Mouse (Mus musculus) liver, embryonic 11.5 days (tissue): ENCODE results near the gene C1qtnf5. TPM values are rescaled to one million over a fixed set of nuclear protein-coding genes. Genes with fewer than 3 reads are reported as not detected.
"Not testable (repeated sequence)": the region's sequence is repeated elsewhere in the genome, so short reads cannot be mapped to it uniquely, and the experiment has no call there.

Source experiments
- ATAC-seq: fragments of 200-750 bp; cut with Nextera tagmentation; replicated peaks from 2 replicates; pipeline ENCODE4 v1.8.0; 2017; ENCODE audit warnings: moderate number of reproducible peaks, mild to moderate bottlenecking, moderate TSS enrichment, moderate library complexity; ENCODE audit not compliant: low FRiP score
- DNase-seq: peaks from one replicate; pipeline ENCODE4 v3.0.0-alpha.2; 2017; ENCODE audit warnings: low spot score
- H3K27ac ChIP-seq: fragments of 300-500 bp; sonication (generic); 2 replicates; pipeline ENCODE4 v1.5.1; 2014; ENCODE audit warnings: mild to moderate bottlenecking, low read depth, low read length, control low read depth
- H3K27me3 ChIP-seq: fragments of 300-500 bp; sonication (generic); replicated peaks from 2 replicates; pipeline ENCODE4 v1.6.1; 2014; ENCODE audit warnings: low read length, mixed read lengths; ENCODE audit not compliant: control insufficient read depth, insufficient read depth
- H3K36me3 ChIP-seq: fragments of 300-500 bp; sonication (generic); 2 replicates; pipeline ENCODE4 v1.6.1; 2014; ENCODE audit warnings: mild to moderate bottlenecking, low read length, moderate library complexity, mixed read lengths; ENCODE audit not compliant: control insufficient read depth, insufficient read depth
- H3K4me1 ChIP-seq: fragments of 300-500 bp; sonication (generic); replicated peaks from 2 replicates; pipeline ENCODE4 v1.6.1; 2014; ENCODE audit warnings: low read length, mixed read lengths; ENCODE audit not compliant: control insufficient read depth, insufficient read depth
- H3K4me2 ChIP-seq: fragments of 300-500 bp; sonication (generic); 2 replicates; pipeline ENCODE4 v1.6.1; 2014; ENCODE audit warnings: mild to moderate bottlenecking, control low read depth, moderate library complexity
- H3K4me3 ChIP-seq: fragments of 300-500 bp; sonication (generic); 2 replicates; pipeline ENCODE4 v1.5.1; 2014; ENCODE audit warnings: low read depth, low read length, control low read depth
- H3K9ac ChIP-seq: fragments of 300-500 bp; sonication (generic); 2 replicates; pipeline ENCODE4 v1.6.1; 2014; ENCODE audit warnings: low read depth, low read length, control low read depth
- H3K9me3 ChIP-seq: fragments of 300-500 bp; sonication (generic); 2 replicates; pipeline ENCODE4 v1.6.1; 2016; ENCODE audit warnings: low read length, inconsistent platforms, mixed read lengths; ENCODE audit not compliant: control insufficient read depth
- WGBS: fragments of 180-500 bp; shearing (Covaris S2); extraction: QIAGEN DNeasy Blood & Tissue Kit; methylation state at CpG from one replicate; pipeline ENCODE4 v1.1.7; 2014; 5-methylcytosine and 5-hydroxymethylcytosine counted together
- polyA plus RNA-seq: library from polyadenylated mRNA; unstranded; fragments of >200 nt; fragmentation: Nextera tagmentation; extraction: Ambion mirVana; gene quantifications from 2 replicates; pipeline ENCODE4 v1.2.1, GENCODE M21; 2014

The C1qtnf5 gene
- polyA plus RNA-seq, 1 experiment from 2014 or later, result 0.26 TPM

DNA sequence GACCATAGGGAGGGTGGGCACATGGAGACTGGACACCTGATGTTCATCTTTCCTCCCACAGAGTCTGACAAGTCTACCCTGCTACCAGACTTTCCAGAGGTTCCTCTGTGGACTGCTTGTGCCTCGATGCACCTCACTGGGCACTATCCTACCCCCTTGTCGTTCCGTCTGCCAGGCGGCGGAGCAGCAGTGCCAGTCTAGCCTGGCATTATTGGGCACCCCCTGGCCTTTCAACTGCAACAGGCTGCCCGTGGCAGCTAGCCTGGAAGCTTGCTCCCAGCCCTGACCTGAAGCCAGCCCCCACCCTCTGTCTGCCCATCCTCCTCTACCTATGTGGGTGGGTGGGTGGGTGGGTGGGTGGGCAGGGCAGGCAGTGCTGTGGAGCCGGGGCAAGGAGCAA is 863 bp upstream of the C1qtnf5 start:
- WGBS, result 93% methylated on average over 7 of the region's 7 CpGs
- ATAC-seq, result no peak
- Histone ChIP-seq H3K4me2 (no peak overlapping the region), H3K9me3 (no peaks in the 10 kb centered on the region), H3K27ac (no peak overlapping the region), H3K9ac (no peak overlapping the region), H3K4me3 (no peak overlapping the region), H3K4me1 (peaks cover 38% of the 10 kb centered on the region), H3K36me3 (peaks cover 11% of the 10 kb centered on the region), H3K27me3 (no peaks in the 10 kb centered on the region)
- DNase-seq, result no peak

DNA sequence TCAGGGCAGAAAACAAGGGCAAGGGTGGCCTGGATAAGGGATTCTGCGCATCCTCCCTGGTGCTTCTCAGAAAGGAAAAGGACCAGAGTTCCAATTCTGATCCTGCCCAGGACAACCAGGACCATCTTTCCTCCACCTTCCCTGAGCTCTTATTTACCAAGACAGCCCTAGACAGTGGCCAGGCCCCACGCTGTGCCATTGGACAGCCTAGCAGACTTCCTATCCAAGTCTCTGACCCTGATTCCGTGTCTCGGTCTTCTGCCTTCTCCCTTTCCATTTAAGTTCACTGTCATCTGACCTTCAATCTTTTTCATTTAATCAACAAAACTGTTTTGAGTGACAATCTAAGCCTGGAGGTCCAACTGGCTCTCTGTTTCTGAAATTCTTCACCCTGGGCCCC is 449 bp upstream of the C1qtnf5 start:
- Histone ChIP-seq H3K36me3 (peaks cover 11% of the 10 kb centered on the region), H3K9me3 (no peaks in the 10 kb centered on the region), H3K4me3 (no peak overlapping the region), H3K27ac (no peak overlapping the region), H3K4me1 (peaks cover 38% of the 10 kb centered on the region), H3K4me2 (no peak overlapping the region), H3K27me3 (no peaks in the 10 kb centered on the region), H3K9ac (no peak overlapping the region)
- WGBS, result 80% methylated on average over 4 of the region's 4 CpGs
- DNase-seq (no peak), ATAC-seq (no peak)

DNA sequence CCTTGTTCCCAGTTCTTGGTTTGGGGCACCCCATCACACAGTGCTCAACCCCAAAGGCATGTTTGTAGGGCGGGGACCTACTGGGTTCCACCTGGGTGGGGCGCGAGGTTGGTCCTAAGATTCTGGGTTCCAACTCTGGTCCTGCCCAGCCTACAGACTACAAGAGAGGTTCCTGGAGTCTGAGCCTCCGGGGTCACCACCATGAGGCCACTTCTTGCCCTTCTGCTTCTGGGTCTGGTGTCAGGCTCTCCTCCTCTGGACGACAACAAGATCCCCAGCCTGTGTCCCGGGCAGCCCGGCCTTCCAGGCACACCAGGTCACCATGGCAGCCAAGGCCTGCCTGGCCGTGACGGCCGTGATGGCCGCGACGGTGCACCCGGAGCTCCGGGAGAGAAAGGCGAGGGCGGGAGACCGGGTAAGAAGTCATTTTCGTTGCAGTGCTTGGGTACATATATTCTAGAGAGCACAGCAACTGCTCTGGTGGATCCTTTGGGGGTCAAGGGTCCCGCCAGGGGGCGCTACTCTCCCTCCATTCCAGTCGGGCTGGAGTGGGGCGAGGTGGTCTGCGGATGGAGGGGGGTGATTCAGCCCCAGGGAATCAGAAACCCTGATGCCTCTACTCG is 623 bp downstream of the C1qtnf5 start:
- ATAC-seq, result no peak
- no peak for DNase-seq
- Histone ChIP-seq H3K9me3 (no peaks in the 10 kb centered on the region), H3K4me1 (peaks cover 38% of the 10 kb centered on the region), H3K4me3 (no peak overlapping the region), H3K9ac (no peak overlapping the region), H3K27me3 (no peaks in the 10 kb centered on the region), H3K4me2 (0 out of 2 replicates have a peak overlapping the region, but pooled peaks have one; percentile 9), H3K36me3 (peaks cover 11% of the 10 kb centered on the region), H3K27ac (no peak overlapping the region)
- WGBS, result 56% methylated on average over 25 of the region's 25 CpGs

DNA sequence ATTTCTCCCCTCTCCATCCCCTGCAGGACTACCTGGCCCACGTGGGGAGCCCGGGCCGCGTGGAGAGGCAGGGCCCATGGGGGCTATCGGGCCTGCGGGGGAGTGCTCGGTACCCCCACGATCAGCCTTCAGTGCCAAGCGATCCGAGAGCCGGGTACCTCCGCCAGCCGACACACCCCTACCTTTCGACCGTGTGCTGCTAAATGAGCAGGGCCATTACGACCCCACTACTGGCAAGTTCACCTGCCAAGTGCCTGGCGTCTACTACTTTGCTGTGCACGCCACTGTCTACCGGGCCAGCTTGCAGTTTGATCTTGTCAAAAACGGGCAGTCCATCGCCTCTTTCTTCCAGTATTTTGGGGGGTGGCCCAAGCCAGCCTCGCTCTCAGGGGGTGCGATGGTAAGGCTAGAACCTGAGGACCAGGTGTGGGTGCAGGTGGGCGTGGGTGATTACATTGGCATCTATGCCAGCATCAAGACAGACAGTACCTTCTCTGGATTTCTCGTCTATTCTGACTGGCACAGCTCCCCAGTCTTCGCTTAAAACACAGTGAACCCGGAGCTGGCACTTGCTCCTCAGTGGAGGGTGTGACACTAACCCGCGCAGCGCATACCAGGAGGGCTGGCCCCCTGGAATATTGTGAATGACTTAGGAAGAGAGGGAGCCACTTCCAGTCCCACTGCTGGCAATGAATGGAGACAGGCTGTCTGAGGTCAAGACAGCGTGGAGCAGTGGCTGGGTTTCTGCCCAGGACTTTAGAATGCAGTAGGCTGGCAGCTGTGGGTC is 1.4 kb downstream of the C1qtnf5 start:
- Histone ChIP-seq H3K36me3 (peaks cover 11% of the 10 kb centered on the region), H3K4me3 (0 out of 2 replicates have a peak overlapping the region, but pooled peaks have one; percentile 4), H3K27me3 (no peaks in the 10 kb centered on the region), H3K4me2 (peak overlapping the region; percentile 52), H3K9me3 (no peaks in the 10 kb centered on the region), H3K4me1 (peaks cover 38% of the 10 kb centered on the region), H3K27ac (no peak overlapping the region), H3K9ac (no peak overlapping the region)
- DNase-seq (no peak), ATAC-seq (no peak)
- WGBS, result 81% methylated on average over 31 of the region's 31 CpGs

DNA sequence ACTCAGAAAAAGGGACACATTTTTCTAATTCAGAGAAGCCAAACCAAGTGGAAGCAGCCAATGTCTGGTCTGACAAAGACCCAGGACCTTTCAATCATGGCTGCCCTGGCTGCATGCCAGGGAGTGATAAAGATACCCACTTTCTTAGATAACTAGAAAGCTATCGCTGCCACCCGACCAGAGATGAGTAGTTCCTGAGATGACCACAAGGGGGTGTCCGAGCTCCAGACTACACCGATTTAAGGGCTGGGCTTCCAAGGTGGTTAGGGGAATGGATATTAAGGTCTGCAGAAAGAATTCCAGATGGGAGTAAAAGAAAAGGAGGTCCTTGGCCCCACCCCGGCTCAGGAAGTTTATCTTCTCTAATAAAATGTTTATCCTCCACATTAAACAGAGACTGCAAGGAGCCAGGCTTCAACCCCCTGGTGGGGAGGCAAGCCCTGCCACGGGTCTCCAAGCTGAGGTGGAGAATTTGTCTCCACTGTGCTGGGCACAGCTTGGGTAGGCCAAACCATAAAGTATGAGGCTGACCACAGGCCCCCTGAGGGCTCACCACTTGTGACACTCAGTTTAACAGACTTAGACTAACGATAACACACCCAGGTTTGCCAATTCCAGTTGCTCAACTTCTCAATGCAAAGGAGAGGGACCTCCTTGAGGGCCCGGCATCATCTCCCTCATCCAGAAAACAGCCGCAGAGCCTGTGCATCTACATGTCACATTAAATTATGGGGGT is 2.5 kb downstream of the C1qtnf5 start:
- Histone ChIP-seq H3K9ac (0 out of 2 replicates have a peak overlapping the region, but pooled peaks have one; percentile 22), H3K4me3 (0 out of 2 replicates have a peak overlapping the region, but pooled peaks have one; percentile 8), H3K36me3 (peaks cover 11% of the 10 kb centered on the region), H3K27ac (no peak overlapping the region; the same call in 1 of the 2 replicates), H3K27me3 (no peaks in the 10 kb centered on the region), H3K4me1 (peaks cover 38% of the 10 kb centered on the region), H3K4me2 (peak overlapping the region; percentile 52), H3K9me3 (no peaks in the 10 kb centered on the region)
- ATAC-seq (no peak), DNase-seq (peak; percentile 70)
- WGBS, result 31% methylated on average over 9 of the region's 9 CpGs

DNA sequence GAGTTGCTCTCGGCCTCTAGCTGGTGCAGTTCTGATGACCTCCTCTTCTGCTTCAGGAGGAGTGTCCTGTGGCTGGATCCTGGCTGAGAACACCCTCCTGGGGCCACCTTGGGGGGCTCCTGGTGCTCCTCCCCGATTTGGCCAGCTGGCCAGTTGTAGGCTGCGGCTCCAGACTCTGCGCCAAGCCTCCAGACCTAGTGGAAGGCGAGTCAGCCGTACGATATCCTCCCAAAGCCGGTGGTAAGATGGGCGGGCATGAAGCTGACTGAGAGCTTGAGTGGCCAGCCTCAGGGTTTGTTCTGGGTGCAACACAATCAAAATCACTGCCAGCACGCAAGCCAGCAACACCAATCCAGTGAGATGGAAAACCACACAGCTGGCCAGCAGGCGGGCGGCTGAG is 4.9 kb downstream of the C1qtnf5 start:
- 72% methylated on average over 9 of the region's 12 CpGs for WGBS
- not testable (repeated sequence) for ATAC-seq, DNase-seq

DNA sequence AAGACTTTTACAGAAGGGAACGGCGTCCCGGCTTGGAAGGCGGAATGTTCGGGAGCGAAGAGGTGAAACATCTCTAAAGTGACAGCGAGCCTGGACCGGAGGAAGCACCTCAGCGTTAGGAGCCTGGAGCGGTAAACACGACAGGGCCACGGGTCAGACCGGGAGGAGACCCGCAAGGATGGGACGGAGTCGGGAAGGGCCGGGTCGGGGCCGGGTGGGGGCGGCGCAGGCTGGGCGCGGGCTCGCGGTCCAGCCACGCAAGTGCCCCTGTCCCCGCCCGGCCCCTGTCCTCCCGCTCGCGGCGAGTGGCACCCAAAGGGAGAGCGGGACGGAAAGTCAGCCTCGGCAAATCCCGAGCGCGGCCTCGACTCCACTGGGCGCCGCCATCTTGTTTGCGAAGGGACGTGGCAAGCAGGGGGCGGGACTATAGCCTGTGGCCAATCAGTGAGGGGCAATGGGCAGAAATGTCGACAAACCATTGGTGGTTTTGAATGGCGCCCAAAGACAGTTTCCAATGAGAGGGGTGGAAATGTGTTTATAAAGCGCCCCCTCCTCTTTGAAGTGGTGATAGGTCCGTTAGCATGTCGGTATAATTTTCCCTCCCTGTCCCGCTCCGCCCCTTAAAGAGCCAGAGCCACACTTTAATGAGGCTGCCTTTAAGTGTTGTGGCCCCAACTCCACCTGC is 6.2 kb downstream of the C1qtnf5 start, which contains the start of the genes Gm49380 and Rnf26:
TSS of gene Gm49380 (minus strand) at position 396 of the 685 bp plus-strand sequence.
TSS of gene Rnf26 (minus strand) at position 413 of the 685 bp plus-strand sequence.
- Histone ChIP-seq H3K4me2 (peak within 1 kb of the TSS; percentile 61), H3K27me3 (no peaks in the 10 kb centered on the region), H3K4me1 (peaks cover 25% of the 10 kb centered on the region), H3K36me3 (peaks cover 7% of the 10 kb centered on the region), H3K9ac (peak within 1 kb of the TSS; percentile 85), H3K9me3 (no peaks in the 10 kb centered on the region), H3K27ac (peak within 1 kb of the TSS; percentile 30; the same call in 1 of the 2 replicates), H3K4me3 (peak within 1 kb of the TSS; percentile 82)
- under 1% methylated on average over 49 of the region's 51 CpGs for WGBS
- peak; percentile 89 for DNase-seq
- peak; percentile 94 for ATAC-seq

More for the DNA sequence above, 4.9 kb downstream of the C1qtnf5 start:
- peaks cover 38% of the 10 kb centered on the region for H3K4me1 ChIP-seq
- not testable (repeated sequence) for H3K9me3 ChIP-seq, H3K27me3 ChIP-seq, H3K9ac ChIP-seq, H3K27ac ChIP-seq
- 0 out of 2 replicates have a peak overlapping the region, but pooled peaks have one; percentile 10 for H3K4me3 ChIP-seq
- peaks cover 11% of the 10 kb centered on the region for H3K36me3 ChIP-seq
- peak overlapping the region; percentile 61 for H3K4me2 ChIP-seq

DNA sequence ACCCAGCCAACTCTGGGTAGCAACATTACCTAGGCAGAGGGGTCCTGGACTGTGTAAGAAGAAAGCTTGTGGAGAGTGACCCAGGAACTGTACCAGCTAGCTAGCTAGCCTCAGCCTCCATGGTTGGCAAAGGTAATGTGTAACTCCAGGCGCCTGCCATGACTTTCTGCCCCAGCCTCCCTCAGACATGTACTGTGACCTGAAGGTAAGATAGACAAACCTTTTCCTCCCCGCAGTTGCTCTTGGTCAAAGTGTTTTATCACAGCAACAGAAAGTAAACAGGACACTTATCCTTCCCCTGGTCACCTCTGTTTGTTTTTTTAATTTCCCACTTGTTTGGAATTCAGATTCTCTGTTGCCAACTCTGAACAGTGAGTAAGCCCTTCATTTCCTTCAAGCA is 7.4 kb downstream of the C1qtnf5 start:
- H3K4me2 ChIP-seq, result no peak overlapping the region

More for the DNA sequence above, 7.4 kb downstream of the C1qtnf5 start:
- Histone ChIP-seq H3K4me1 (peaks cover 13% of the 10 kb centered on the region), H3K27me3 (no peaks in the 10 kb centered on the region), H3K9me3 (no peaks in the 10 kb centered on the region), H3K4me3 (no peak overlapping the region), H3K36me3 (no peaks in the 10 kb centered on the region; the same call in 1 of the 2 replicates), H3K9ac (no peak overlapping the region), H3K27ac (no peak overlapping the region)
- DNase-seq (no peak), ATAC-seq (no peak)
- 76% methylated on average over 2 of the region's 2 CpGs for WGBS
